Mouse (Mus musculus): ENCODE data around the gene Uncx. TPM values are rescaled to one million over a fixed set of nuclear protein-coding genes. Genes with fewer than 3 reads are reported as not detected.

Uncx gene
- polyA plus RNA-seq, 1 experiment = not detected

- no peaks in the 10 kb centered on the region for H3K36me3 ChIP-seq (ENCODE audit: control insufficient read depth, insufficient read depth, low read length)
- peaks cover 15% of the 10 kb centered on the region for H3K27me3 ChIP-seq (ENCODE audit: control insufficient read depth, insufficient read depth, low read length)
- H3K4me3 ChIP-seq (ENCODE audit: low read depth, low read length) = no peak overlapping the region
- peaks cover 5% of the 10 kb centered on the region; the same call in 1 of the 2 replicates for H3K4me1 ChIP-seq (ENCODE audit: control insufficient read depth, insufficient read depth, insufficient read length, low read length)
- 81% methylated on average over 3 of the region's 3 CpGs for WGBS
- no peak overlapping the region for H3K27ac ChIP-seq (ENCODE audit: insufficient read depth, low read depth, low read length)
- TF ChIP-seq CTCF (IDR thresholded peaks at IDR 0.05; ENCODE audit: extremely low read depth, insufficient read length, insufficient replicate concordance, low read depth, low read length) = no peak
- no peak for TF ChIP-seq POLR2A (IDR thresholded peaks at IDR 0.05; ENCODE audit: low read depth, low read length)
Observed at GRCm38 (mm10) chr5:139592850-139593249, 49.6 kb downstream of the Uncx start.

DNA sequence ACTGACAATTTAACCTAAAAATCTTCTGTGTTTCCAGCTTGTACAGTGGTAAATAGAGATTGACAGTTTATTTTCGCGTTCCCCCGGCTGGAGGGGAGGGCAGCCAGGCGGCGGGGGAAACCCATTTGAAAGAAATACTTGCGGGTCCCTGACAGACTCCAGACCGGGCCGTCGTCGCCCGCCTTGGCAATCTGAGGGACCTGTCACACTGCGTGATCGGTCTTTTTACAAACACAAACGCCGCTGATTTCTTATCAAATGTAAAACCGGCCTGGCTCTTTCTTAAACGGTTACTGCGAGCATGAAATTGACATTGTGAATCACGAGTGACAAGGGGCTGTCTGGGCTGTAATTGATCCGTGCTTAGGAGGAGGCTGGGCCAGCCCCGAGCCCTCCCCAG is 50.5 kb downstream of the Uncx start:
- H3K27ac ChIP-seq (ENCODE audit: insufficient read depth, low read depth, low read length) = no peak overlapping the region
- WGBS = 22% methylated on average over 21 of the region's 21 CpGs
- H3K27me3 ChIP-seq (ENCODE audit: control insufficient read depth, insufficient read depth, low read length) = peaks cover 19% of the 10 kb centered on the region
- TF ChIP-seq POLR2A (IDR thresholded peaks at IDR 0.05; ENCODE audit: low read depth, low read length) = no peak
- no peak for TF ChIP-seq CTCF (IDR thresholded peaks at IDR 0.05; ENCODE audit: extremely low read depth, insufficient read length, insufficient replicate concordance, low read depth, low read length)
- no peak overlapping the region for H3K4me3 ChIP-seq (ENCODE audit: low read depth, low read length)
- peaks cover 5% of the 10 kb centered on the region; the same call in 1 of the 2 replicates for H3K4me1 ChIP-seq (ENCODE audit: control insufficient read depth, insufficient read depth, insufficient read length, low read length)
- no peaks in the 10 kb centered on the region for H3K36me3 ChIP-seq (ENCODE audit: control insufficient read depth, insufficient read depth, low read length)

DNA sequence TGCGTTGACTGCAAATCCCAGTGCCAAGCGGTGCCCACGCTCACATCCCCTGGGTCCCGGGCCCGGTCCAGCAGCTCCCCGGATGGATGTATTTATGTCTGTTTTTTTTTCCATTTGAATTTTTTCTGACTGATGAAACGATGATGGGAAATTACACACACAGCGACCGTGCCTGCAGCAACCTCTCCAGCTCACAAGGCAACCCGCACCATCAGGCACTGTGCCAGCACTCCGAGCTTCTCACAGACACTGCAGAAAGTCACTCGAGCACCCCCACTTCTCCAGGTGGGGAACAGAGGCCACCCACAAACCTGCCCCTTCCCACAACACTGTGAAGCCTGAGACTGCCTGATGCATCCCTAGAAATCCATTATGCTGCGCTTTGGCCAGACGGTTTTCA is 51.7 kb downstream of the Uncx start:
- H3K4me3 ChIP-seq (ENCODE audit: low read depth, low read length) = no peak overlapping the region
- TF ChIP-seq POLR2A (IDR thresholded peaks at IDR 0.05; ENCODE audit: low read depth, low read length) (no peak), CTCF (IDR thresholded peaks at IDR 0.05; ENCODE audit: extremely low read depth, insufficient read length, insufficient replicate concordance, low read depth, low read length) (no peak)
- WGBS = 79% methylated on average over 14 of the region's 14 CpGs
- no peak overlapping the region for H3K27ac ChIP-seq (ENCODE audit: insufficient read depth, low read depth, low read length)
- H3K36me3 ChIP-seq (ENCODE audit: control insufficient read depth, insufficient read depth, low read length) = no peaks in the 10 kb centered on the region
- H3K27me3 ChIP-seq (ENCODE audit: control insufficient read depth, insufficient read depth, low read length) = peaks cover 25% of the 10 kb centered on the region
- peaks cover 5% of the 10 kb centered on the region; the same call in 1 of the 2 replicates for H3K4me1 ChIP-seq (ENCODE audit: control insufficient read depth, insufficient read depth, insufficient read length, low read length)

Other genes with a start within 250 kb of the Uncx start
- 57.8 and 234 TPM in 2 replicates for gene Adap1, start 217.9 kb upstream of the Uncx start, polyA plus RNA-seq (2012; rRNA removed)
- 58.8 and 104 TPM in 2 replicates for gene Cox19, start 192.1 kb upstream of the Uncx start, polyA plus RNA-seq (2012; rRNA removed)
- gene Cyp2w1, start 190.9 kb upstream of the Uncx start, polyA plus RNA-seq (2012; rRNA removed) = 0.32 and 2.0 TPM in 2 replicates
- gene Gpr146, start 165.8 kb upstream of the Uncx start, polyA plus RNA-seq (2012; rRNA removed) = 4.0 and 6.8 TPM in 2 replicates
- gene C130050O18Rik, start 138.2 kb upstream of the Uncx start, polyA plus RNA-seq (2012; rRNA removed) = 3.0 and 3.5 TPM in 2 replicates
- gene Gper1, start 120.3 kb upstream of the Uncx start, polyA plus RNA-seq (2012; rRNA removed) = 1.8 and 2.1 TPM in 2 replicates
- gene 3110082I17Rik, start 83.0 kb upstream of the Uncx start, polyA plus RNA-seq (2012; rRNA removed) = 6.1 and 6.2 TPM in 2 replicates
- 9.6 and 22.6 TPM in 2 replicates for gene Zfand2a, start 58.9 kb upstream of the Uncx start, polyA plus RNA-seq (2012; rRNA removed)
- 10.5 and 16.9 TPM in 2 replicates for gene Micall2, start 192.8 kb downstream of the Uncx start, polyA plus RNA-seq (2012; rRNA removed)
- 46.9 and 86.6 TPM in 2 replicates for gene Ints1, start 232.2 kb downstream of the Uncx start, polyA plus RNA-seq (2012; rRNA removed)
- gene Mafk, start 248.0 kb downstream of the Uncx start, polyA plus RNA-seq (2012; rRNA removed) = 27.1 and 70.9 TPM in 2 replicates

Data from small intestine, adult 2 months (tissue).